ENCODE assay signal across 9 mouse cellular contexts in genomic region chr5:28037639-28038038, GRCm38 (mm10). TPM values are rescaled to one million over a fixed set of nuclear protein-coding genes. Genes with fewer than 3 reads are reported as not detected.
DNase-seq lines count a peak whose midpoint lies in the region; ATAC-seq and TF ChIP-seq lines count a peak whose summit lies in the region.
"Had no signal": no experiment of that assay in that cellular context is flagged by ENCODE, and none has a peak within 500 bp of the region (broad histone marks: within the 10 kb centered on the region; RNA-seq: fewer than 3 reads in every experiment).

No protein-coding gene starts in this region.

- no peak overlapping the region for H3K4me3 ChIP-seq in midbrain, embryonic 10.5 days

- DNase-seq in kidney, adult 9 months, result peak; percentile 19
- no peak for DNase-seq in kidney, adult 11 months
- DNase-seq in Patski (ENCODE audit: low read depth, low spot score), result no peak
- peak; percentile 92 for DNase-seq in fat pad, adult 2 months (ENCODE audit: extremely low read depth, low read depth, low spot score)
- DNase-seq in lung, postnatal 14 days, result peak; percentile 69
- no peak for DNase-seq in layer of hippocampus, adult 9-11 months
- no peak for DNase-seq in midbrain, embryonic 10.5 days (ENCODE audit: low spot score)
- no peak for DNase-seq in layer of hippocampus, adult 18-20 months (ENCODE audit: low spot score in 2 of 2)

- H3K27me3 ChIP-seq in Patski, result no peaks in the 10 kb centered on the region
- no peaks in the 10 kb centered on the region for H3K27me3 ChIP-seq in midbrain, embryonic 10.5 days (ENCODE audit: low read depth, poor library complexity, severe bottlenecking)

- in situ Hi-C loops in Patski (cut with MboI; ENCODE audit: low pct_unique_long_range_greater_than_20kb), result no loop called here

- no peaks in the 10 kb centered on the region for H3K36me3 ChIP-seq in midbrain, embryonic 10.5 days

- H3K9me3 ChIP-seq in midbrain, embryonic 10.5 days (replicated peaks), result no peaks in the 10 kb centered on the region

- peaks cover 13% of the 10 kb centered on the region; the same call in 1 of the 2 replicates for H3K4me1 ChIP-seq in midbrain, embryonic 10.5 days

- CTCF ChIA-PET in Patski (lab: Charles Lee), result interaction anchor here (1.3 to 1.4 kb wide), 2 partner anchors 10 to 29 kb away, joined by 3 read pairs; no protein-coding TSS in a partner anchor

- peak; percentile 33 for ATAC-seq in Patski

- POLR2A ChIA-PET in Patski (lab: Charles Lee), result no interaction called here

- WGBS in midbrain, embryonic 10.5 days, result 59% methylated on average over 5 of the region's 5 CpGs

- no peak for TF ChIP-seq CTCF in Patski (IDR thresholded peaks at IDR 0.05)

- H3K27ac ChIP-seq in midbrain, embryonic 10.5 days (replicated peaks), result no peak overlapping the region
- H3K27ac ChIP-seq: liver, embryonic 14.5 days had no signal

RNA-seq across cellular contexts. Expression of gene Insig1, which starts 33.5 kb away (rescaled TPM):
- 19.8 TPM for polyA plus RNA-seq in Patski (2021)
- 107 and 125 TPM in 2 replicates for polyA plus RNA-seq in midbrain, embryonic 10.5 days (2016; fragmentation: Nextera tagmentation; extraction: Ambion mirVana)
- 10 to 100 TPM; 62.3 to 62.5 TPM for total RNA-seq in layer of hippocampus, adult 18-20 months (2021)

Comparison
In these comparisons a context has a peak if more than half of its experiments do, and no peak if none do; other contexts are left out.
1. DNase-seq: peak in kidney, adult 9 months (single experiment), fat pad, adult 2 months (single experiment) and lung, postnatal 14 days (single experiment); none in kidney, adult 11 months (single experiment), Patski (single experiment), layer of hippocampus, adult 9-11 months (single experiment), midbrain, embryonic 10.5 days (single experiment) and layer of hippocampus, adult 18-20 months (0 of 2).